Mouse (Mus musculus): ENCODE measurements around the gene C5ar1. TPM values are rescaled to one million over a fixed set of nuclear protein-coding genes. Genes with fewer than 3 reads are reported as not detected.
A peak's percentile ranks its signal among the peaks of the same experiment; 100 is the strongest.

Gene C5ar1
- polyA plus RNA-seq, 1 experiment from 2014 or later: 1.2 TPM

DNA sequence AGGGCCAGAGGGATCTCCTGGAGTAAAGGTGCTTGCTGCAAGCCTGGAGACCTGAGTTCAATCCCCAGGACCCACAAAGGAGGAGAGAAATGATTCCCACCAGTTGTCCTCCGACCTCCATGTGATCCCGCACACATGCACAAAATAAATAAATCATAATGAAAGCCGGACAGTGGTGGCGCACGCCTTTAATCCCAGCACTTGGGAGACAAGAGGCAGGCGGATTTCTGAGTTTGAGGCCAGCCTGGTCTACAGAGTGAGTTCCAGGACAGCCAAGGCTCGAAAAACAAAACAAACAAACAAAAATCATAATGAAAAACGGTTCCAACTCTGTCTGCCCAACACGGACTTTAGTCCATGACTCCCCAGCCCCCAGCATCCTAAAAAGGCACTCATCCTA is 25.6 kb upstream of the C5ar1 start:
- H3K4me3 ChIP-seq (ENCODE audit: low read depth, low read length): no peak overlapping the region
- H3K36me3 ChIP-seq (ENCODE audit: control insufficient read depth, insufficient read depth, low read length): peaks cover 3% of the 10 kb centered on the region; the same call in 1 of the 2 replicates
- ATAC-seq: no peak
- 0 out of 2 replicates have a peak overlapping the region, but pooled peaks have one; percentile 22 for H3K9ac ChIP-seq (ENCODE audit: low read depth, low read length)
- H3K4me2 ChIP-seq (ENCODE audit: low read length): peak overlapping the region; percentile 61; the same call in 1 of the 2 replicates
- H3K27ac ChIP-seq (ENCODE audit: low read length): no peak overlapping the region
- no peaks in the 10 kb centered on the region for H3K9me3 ChIP-seq (replicated peaks; ENCODE audit: control insufficient read depth, low read length, poor library complexity, severe bottlenecking)
- peaks cover 11% of the 10 kb centered on the region for H3K4me1 ChIP-seq (ENCODE audit: control insufficient read depth, insufficient read depth, low read length)
- 74% methylated on average over 9 of the region's 9 CpGs for WGBS
- no peaks in the 10 kb centered on the region for H3K27me3 ChIP-seq (ENCODE audit: control insufficient read depth, insufficient read depth, low read depth, low read length)

- WGBS: 92% methylated on average over 8 of the region's 8 CpGs
- H3K4me2 ChIP-seq (ENCODE audit: low read length): no peak overlapping the region
- peaks cover 3% of the 10 kb centered on the region; the same call in 1 of the 2 replicates for H3K36me3 ChIP-seq (ENCODE audit: control insufficient read depth, insufficient read depth, low read length)
- H3K9ac ChIP-seq (ENCODE audit: low read depth, low read length): no peak overlapping the region
- no peaks in the 10 kb centered on the region for H3K27me3 ChIP-seq (ENCODE audit: control insufficient read depth, insufficient read depth, low read depth, low read length)
- H3K9me3 ChIP-seq (replicated peaks; ENCODE audit: control insufficient read depth, low read length, poor library complexity, severe bottlenecking): no peaks in the 10 kb centered on the region
- peaks cover 11% of the 10 kb centered on the region for H3K4me1 ChIP-seq (ENCODE audit: control insufficient read depth, insufficient read depth, low read length)
- H3K4me3 ChIP-seq (ENCODE audit: low read depth, low read length): no peak overlapping the region
- no peak for ATAC-seq
- H3K27ac ChIP-seq (ENCODE audit: low read length): no peak overlapping the region
Observed at GRCm38 (mm10) chr7:16284001-16284400, 24.7 kb upstream of the C5ar1 start.

DNA sequence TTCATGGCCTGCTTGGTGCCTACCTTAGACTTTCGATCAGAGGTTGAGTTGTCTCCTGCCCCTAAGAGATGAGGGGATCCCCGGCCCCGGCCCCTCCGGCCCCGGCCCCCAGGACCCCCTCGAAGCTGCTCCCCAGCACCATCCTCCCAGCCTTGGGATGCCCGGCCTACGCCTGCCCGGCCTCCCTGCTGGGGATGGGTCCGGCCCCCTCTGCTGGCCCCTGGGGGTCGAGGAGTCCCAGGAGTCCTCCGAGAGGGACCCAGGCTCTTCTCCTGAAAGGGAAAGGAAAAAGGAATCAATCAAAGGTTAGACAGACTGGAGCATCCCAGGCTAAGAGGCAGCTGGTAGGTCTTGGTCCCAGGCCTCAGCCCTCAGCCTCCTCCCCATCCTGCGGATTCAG is 23.0 kb upstream of the C5ar1 start:
- no peaks in the 10 kb centered on the region for H3K27me3 ChIP-seq (ENCODE audit: control insufficient read depth, insufficient read depth, low read depth, low read length)
- no peak overlapping the region for H3K27ac ChIP-seq (ENCODE audit: low read length)
- H3K4me1 ChIP-seq (ENCODE audit: control insufficient read depth, insufficient read depth, low read length): peaks cover 11% of the 10 kb centered on the region
- WGBS: 90% methylated on average over 13 of the region's 13 CpGs
- no peak overlapping the region for H3K4me3 ChIP-seq (ENCODE audit: low read depth, low read length)
- H3K9ac ChIP-seq (ENCODE audit: low read depth, low read length): no peak overlapping the region
- ATAC-seq: no peak
- H3K36me3 ChIP-seq (ENCODE audit: control insufficient read depth, insufficient read depth, low read length): peaks cover 7% of the 10 kb centered on the region; the same call in 1 of the 2 replicates
- H3K9me3 ChIP-seq (replicated peaks; ENCODE audit: control insufficient read depth, low read length, poor library complexity, severe bottlenecking): no peaks in the 10 kb centered on the region
- no peak overlapping the region for H3K4me2 ChIP-seq (ENCODE audit: low read length)

DNA sequence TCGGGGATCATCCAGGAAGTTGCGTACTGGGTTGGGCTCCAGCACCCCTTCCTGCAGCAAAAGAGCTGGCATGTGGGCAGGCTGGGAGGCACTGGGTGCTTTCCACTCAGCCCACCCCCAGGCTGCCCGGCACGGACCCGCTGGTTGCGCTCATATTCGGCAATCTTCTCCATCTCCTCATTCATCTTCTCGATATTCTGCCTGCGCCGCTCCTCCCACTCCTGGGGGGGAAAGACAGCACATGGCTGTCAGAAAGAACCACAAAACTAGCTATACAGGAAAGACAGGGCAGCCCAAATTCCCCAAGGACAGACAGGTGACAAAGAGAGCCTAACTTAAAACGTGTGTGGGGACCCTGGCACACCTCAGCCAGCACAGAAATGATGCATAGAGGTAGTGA is 21.4 kb upstream of the C5ar1 start:
- ATAC-seq: no peak
- peaks cover 18% of the 10 kb centered on the region for H3K36me3 ChIP-seq (ENCODE audit: control insufficient read depth, insufficient read depth, low read length)

DNA sequence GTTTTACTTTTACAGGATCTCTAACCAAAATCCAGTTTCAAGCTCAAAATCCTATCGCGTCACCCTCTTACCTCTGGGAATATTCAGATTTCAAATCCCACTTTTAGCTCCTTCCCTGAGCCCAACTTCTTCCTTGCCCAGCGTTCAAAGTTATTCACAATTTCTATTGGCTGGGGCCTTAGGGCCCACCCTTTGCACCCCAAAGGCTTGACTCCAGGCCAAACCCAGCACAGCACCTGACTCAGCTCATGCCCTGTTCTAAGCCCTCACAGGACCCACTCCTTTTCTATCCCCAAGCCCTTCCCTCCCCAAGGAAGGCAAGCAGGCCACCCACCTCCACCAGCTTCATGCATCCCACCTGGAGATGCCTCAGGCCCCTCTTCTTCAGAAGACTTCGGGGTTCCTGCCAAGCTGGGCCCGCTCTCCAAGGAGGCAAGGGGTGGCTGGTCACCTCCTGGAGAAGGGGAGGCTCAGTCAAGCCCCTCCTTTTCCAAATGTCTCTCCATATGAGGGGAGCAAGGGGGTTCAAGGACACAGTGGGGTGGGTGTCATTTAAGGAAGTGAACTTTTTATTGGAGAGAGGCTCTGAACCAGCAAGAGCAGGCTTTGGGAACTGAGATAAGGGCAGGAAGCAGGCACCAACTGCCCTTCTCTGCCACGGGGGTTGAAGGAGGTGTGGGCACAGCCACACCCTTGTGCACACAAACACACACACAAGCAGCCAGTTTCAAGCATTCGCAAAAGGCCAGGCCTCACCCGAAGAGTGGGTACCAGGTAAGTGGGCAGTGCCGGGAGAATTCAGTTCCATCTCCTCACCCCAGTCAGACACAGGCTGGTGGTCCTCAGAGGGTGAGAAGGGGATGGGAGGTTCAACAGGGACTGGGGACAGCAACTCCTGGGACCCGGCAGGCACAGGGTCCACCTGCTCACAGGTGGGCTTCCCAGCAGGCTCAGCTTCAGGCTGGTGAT is 15.9 kb upstream of the C5ar1 start:
- Histone ChIP-seq H3K27me3 (ENCODE audit: control insufficient read depth, insufficient read depth, low read depth, low read length) (no peaks in the 10 kb centered on the region), H3K27ac (ENCODE audit: low read length) (no peak overlapping the region), H3K4me3 (ENCODE audit: low read depth, low read length) (no peak overlapping the region), H3K9ac (ENCODE audit: low read depth, low read length) (no peak overlapping the region), H3K4me1 (ENCODE audit: control insufficient read depth, insufficient read depth, low read length) (peaks cover 27% of the 10 kb centered on the region), H3K36me3 (ENCODE audit: control insufficient read depth, insufficient read depth, low read length) (peaks cover 20% of the 10 kb centered on the region), H3K9me3 (replicated peaks; ENCODE audit: control insufficient read depth, low read length, poor library complexity, severe bottlenecking) (no peaks in the 10 kb centered on the region), H3K4me2 (ENCODE audit: low read length) (no peak overlapping the region)
- ATAC-seq: no peak
- 90% methylated on average over 10 of the region's 10 CpGs for WGBS

More for the DNA sequence above, 21.4 kb upstream of the C5ar1 start:
- 92% methylated on average over 11 of the region's 11 CpGs for WGBS
- no peaks in the 10 kb centered on the region for H3K27me3 ChIP-seq (ENCODE audit: control insufficient read depth, insufficient read depth, low read depth, low read length)
- H3K9me3 ChIP-seq (replicated peaks; ENCODE audit: control insufficient read depth, low read length, poor library complexity, severe bottlenecking): no peaks in the 10 kb centered on the region
- no peak overlapping the region for H3K9ac ChIP-seq (ENCODE audit: low read depth, low read length)
- H3K4me1 ChIP-seq (ENCODE audit: control insufficient read depth, insufficient read depth, low read length): peaks cover 7% of the 10 kb centered on the region
- H3K4me3 ChIP-seq (ENCODE audit: low read depth, low read length): no peak overlapping the region
- no peak overlapping the region for H3K27ac ChIP-seq (ENCODE audit: low read length)
- no peak overlapping the region for H3K4me2 ChIP-seq (ENCODE audit: low read length)

GRCm38 (mm10) chr7:16273766-16274140 is 14.4 kb upstream of the C5ar1 start:
- no peaks in the 10 kb centered on the region for H3K27me3 ChIP-seq (ENCODE audit: control insufficient read depth, insufficient read depth, low read depth, low read length)
- peak overlapping the region; percentile 95 for H3K9ac ChIP-seq (ENCODE audit: low read depth, low read length)
- under 1% methylated on average over 16 of the region's 18 CpGs for WGBS
- peak overlapping the region; percentile 65 for H3K4me2 ChIP-seq (ENCODE audit: low read length)
- H3K4me1 ChIP-seq (ENCODE audit: control insufficient read depth, insufficient read depth, low read length): peaks cover 27% of the 10 kb centered on the region
- H3K27ac ChIP-seq (ENCODE audit: low read length): peak overlapping the region; percentile 97
- H3K4me3 ChIP-seq (ENCODE audit: low read depth, low read length): peak overlapping the region; percentile 85
- H3K9me3 ChIP-seq (replicated peaks; ENCODE audit: control insufficient read depth, low read length, poor library complexity, severe bottlenecking): no peaks in the 10 kb centered on the region
- peak; percentile 78 for ATAC-seq
- peaks cover 20% of the 10 kb centered on the region for H3K36me3 ChIP-seq (ENCODE audit: control insufficient read depth, insufficient read depth, low read length)

GRCm38 (mm10) chr7:16273081-16273765 is 13.9 kb upstream of the C5ar1 start, which contains the start of gene Inafm1:
Inafm1 (minus strand) TSS chr7:16273617.
- Histone ChIP-seq H3K4me2 (ENCODE audit: low read length) (peak within 1 kb of the TSS; percentile 65), H3K36me3 (ENCODE audit: control insufficient read depth, insufficient read depth, low read length) (peaks cover 18% of the 10 kb centered on the region), H3K27me3 (ENCODE audit: control insufficient read depth, insufficient read depth, low read depth, low read length) (no peaks in the 10 kb centered on the region), H3K9ac (ENCODE audit: low read depth, low read length) (peak within 1 kb of the TSS; percentile 95), H3K4me3 (ENCODE audit: low read depth, low read length) (peak within 1 kb of the TSS; percentile 85), H3K4me1 (ENCODE audit: control insufficient read depth, insufficient read depth, low read length) (peaks cover 27% of the 10 kb centered on the region), H3K9me3 (replicated peaks; ENCODE audit: control insufficient read depth, low read length, poor library complexity, severe bottlenecking) (no peaks in the 10 kb centered on the region), H3K27ac (ENCODE audit: low read length) (peak within 1 kb of the TSS; percentile 97)
- ATAC-seq: peak; percentile 83
- 2% methylated on average over 36 of the region's 49 CpGs for WGBS

GRCm38 (mm10) chr7:16272681-16273080 is 13.3 kb upstream of the C5ar1 start:
- H3K4me2 ChIP-seq (ENCODE audit: low read length): peak overlapping the region; percentile 65
- H3K27me3 ChIP-seq (ENCODE audit: control insufficient read depth, insufficient read depth, low read depth, low read length): no peaks in the 10 kb centered on the region
- peak; percentile 82 for ATAC-seq
- no peaks in the 10 kb centered on the region for H3K9me3 ChIP-seq (replicated peaks; ENCODE audit: control insufficient read depth, low read length, poor library complexity, severe bottlenecking)
- H3K9ac ChIP-seq (ENCODE audit: low read depth, low read length): peak overlapping the region; percentile 95
- WGBS: 0% methylated on average over 43 of the region's 46 CpGs
- peaks cover 16% of the 10 kb centered on the region for H3K36me3 ChIP-seq (ENCODE audit: control insufficient read depth, insufficient read depth, low read length)
- H3K27ac ChIP-seq (ENCODE audit: low read length): peak overlapping the region; percentile 97
- H3K4me3 ChIP-seq (ENCODE audit: low read depth, low read length): peak overlapping the region; percentile 85
- peaks cover 27% of the 10 kb centered on the region for H3K4me1 ChIP-seq (ENCODE audit: control insufficient read depth, insufficient read depth, low read length)
